Mouse (Mus musculus) midbrain, embryonic 11.5 days (tissue): ENCODE measurements around the gene Rfng. TPM values are rescaled to one million over a fixed set of nuclear protein-coding genes. Genes with fewer than 3 reads are reported as not detected.
"Not testable (repeated sequence)": the region's sequence is repeated elsewhere in the genome, so short reads cannot be mapped to it uniquely, and the experiment has no call there.

ENCODE experiments used
- ATAC-seq: fragments of 200-750 bp; cut with Nextera tagmentation; 2 replicates; pipeline ENCODE4 v1.8.0; 2017; ENCODE audit warnings: moderate TSS enrichment, moderate library complexity; ENCODE audit not compliant: low FRiP score
- DNase-seq: peaks from one replicate; pipeline ENCODE4 v3.0.0; 2015; ENCODE audit warnings: low spot score; ENCODE audit errors: missing footprints
- H3K27ac ChIP-seq: fragments of 300-500 bp; sonication (generic); 2 replicates; pipeline ENCODE4 v1.5.1; 2014; ENCODE audit warnings: low read depth, low read length
- H3K27me3 ChIP-seq: fragments of 300-500 bp; sonication (generic); 2 replicates; pipeline ENCODE4 v1.6.1; 2014; ENCODE audit warnings: mild to moderate bottlenecking, low read length, moderate library complexity, mixed read lengths; ENCODE audit not compliant: control insufficient read depth, insufficient read depth
- H3K36me3 ChIP-seq: fragments of 300-500 bp; sonication (generic); 2 replicates; pipeline ENCODE4 v1.6.1; 2014; ENCODE audit warnings: mild to moderate bottlenecking, low read length, moderate library complexity, mixed read lengths; ENCODE audit not compliant: control insufficient read depth, insufficient read depth
- H3K4me1 ChIP-seq: fragments of 300-500 bp; sonication (generic); 2 replicates; pipeline ENCODE4 v1.6.1; 2014; ENCODE audit warnings: low read length; ENCODE audit not compliant: control insufficient read depth, insufficient read depth
- H3K4me2 ChIP-seq: fragments of 300-500 bp; sonication (generic); 2 replicates; pipeline ENCODE4 v1.6.1; 2014; ENCODE audit warnings: mild to moderate bottlenecking, moderate library complexity
- H3K4me3 ChIP-seq: fragments of 300-500 bp; sonication (generic); 2 replicates; pipeline ENCODE4 v1.5.1; 2014; ENCODE audit warnings: low read depth, low read length
- H3K9ac ChIP-seq: fragments of 300-500 bp; sonication (generic); 2 replicates; pipeline ENCODE4 v1.6.1; 2014; ENCODE audit warnings: low read length
- H3K9me3 ChIP-seq: fragments of 300-500 bp; sonication (generic); 2 replicates; pipeline ENCODE4 v1.6.1; 2016; ENCODE audit warnings: low read length; ENCODE audit not compliant: control insufficient read depth
- WGBS: fragments of 180-500 bp; shearing (Covaris S2); extraction: QIAGEN DNeasy Blood & Tissue Kit; methylation state at CpG from one replicate; pipeline ENCODE4 v1.1.7; 2014; 5-methylcytosine and 5-hydroxymethylcytosine counted together
- polyA plus RNA-seq: library from polyadenylated mRNA; unstranded; fragments of >200 nt; fragmentation: Nextera tagmentation; extraction: Ambion mirVana; gene quantifications from 2 replicates; pipeline ENCODE4 v1.2.1, GENCODE M21; 2014

Rfng gene
- polyA plus RNA-seq, 1 experiment from 2014 or later: 30.6 TPM

GRCm38 (mm10) chr11:120763121-120763999 lies 20.6 kb downstream of the Rfng start:
- H3K4me3 ChIP-seq, H3K4me1 ChIP-seq, H3K9me3 ChIP-seq, H3K27ac ChIP-seq, H3K4me2 ChIP-seq, H3K9ac ChIP-seq, ATAC-seq, H3K36me3 ChIP-seq, H3K27me3 ChIP-seq: not testable (repeated sequence)
- DNase-seq: peak; percentile 76
- 18% methylated on average over 4 of the region's 23 CpGs for WGBS

GRCm38 (mm10) chr11:120762672-120763041 lies 21.4 kb downstream of the Rfng start, which contains the start of gene Hmga1b:
Gene Hmga1b (plus strand): TSS chr11:120762794.
- not testable (repeated sequence) for H3K9me3 ChIP-seq, H3K27me3 ChIP-seq, DNase-seq, ATAC-seq, H3K4me3 ChIP-seq, H3K4me2 ChIP-seq, H3K9ac ChIP-seq, H3K36me3 ChIP-seq, H3K27ac ChIP-seq, H3K4me1 ChIP-seq
- 26% methylated on average over 12 of the region's 14 CpGs for WGBS

GRCm38 (mm10) chr11:120761811-120762671 lies 22.0 kb downstream of the Rfng start:
- Histone ChIP-seq H3K27ac (no peak overlapping the region), H3K9ac (no peak overlapping the region), H3K9me3 (no peaks in the 10 kb centered on the region; the same call in 1 of the 2 replicates), H3K4me2 (no peak overlapping the region), H3K4me1 (no peaks in the 10 kb centered on the region), H3K27me3 (peaks cover 6% of the 10 kb centered on the region), H3K4me3 (no peak overlapping the region), H3K36me3 (no peaks in the 10 kb centered on the region)
- DNase-seq (peak; percentile 82), ATAC-seq (no peak)
- WGBS: 72% methylated on average over 14 of the region's 14 CpGs

- Histone ChIP-seq H3K27me3 (peaks cover 6% of the 10 kb centered on the region), H3K9ac (no peak overlapping the region), H3K27ac (no peak overlapping the region), H3K9me3 (no peaks in the 10 kb centered on the region; the same call in 1 of the 2 replicates), H3K4me3 (no peak overlapping the region), H3K4me1 (no peaks in the 10 kb centered on the region), H3K36me3 (no peaks in the 10 kb centered on the region), H3K4me2 (no peak overlapping the region)
- 94% methylated on average over 9 of the region's 9 CpGs for WGBS
- no peak for ATAC-seq
- DNase-seq: peak; percentile 61
Observed at GRCm38 (mm10) chr11:120760236-120760635, 23.8 kb downstream of the Rfng start.

- Histone ChIP-seq H3K9ac (no peak overlapping the region), H3K9me3 (no peaks in the 10 kb centered on the region), H3K4me3 (no peak overlapping the region), H3K4me1 (no peaks in the 10 kb centered on the region), H3K36me3 (no peaks in the 10 kb centered on the region), H3K27ac (no peak overlapping the region), H3K27me3 (no peaks in the 10 kb centered on the region), H3K4me2 (no peak overlapping the region)
- no peak for DNase-seq
- ATAC-seq: no peak
- WGBS: 75% methylated on average over 4 of the region's 4 CpGs
Observed at GRCm38 (mm10) chr11:120751606-120752005, 32.4 kb downstream of the Rfng start.

- Histone ChIP-seq H3K27ac (no peak overlapping the region), H3K4me1 (no peaks in the 10 kb centered on the region), H3K27me3 (no peaks in the 10 kb centered on the region), H3K4me2 (no peak overlapping the region), H3K9ac (no peak overlapping the region), H3K4me3 (no peak overlapping the region), H3K9me3 (no peaks in the 10 kb centered on the region), H3K36me3 (no peaks in the 10 kb centered on the region)
- DNase-seq: no peak
- WGBS: 64% methylated on average over 8 of the region's 8 CpGs
- no peak for ATAC-seq
Observed at GRCm38 (mm10) chr11:120749430-120749829, 34.6 kb downstream of the Rfng start.

- no peaks in the 10 kb centered on the region for H3K36me3 ChIP-seq
- H3K9me3 ChIP-seq: no peaks in the 10 kb centered on the region
- no peak overlapping the region for H3K27ac ChIP-seq
- DNase-seq (no peak), ATAC-seq (no peak)
- no peaks in the 10 kb centered on the region for H3K27me3 ChIP-seq
- no peak overlapping the region for H3K4me2 ChIP-seq
- no peaks in the 10 kb centered on the region for H3K4me1 ChIP-seq
- no peak overlapping the region for H3K9ac ChIP-seq
- H3K4me3 ChIP-seq: no peak overlapping the region
- 87% methylated on average over 4 of the region's 4 CpGs for WGBS
Observed at GRCm38 (mm10) chr11:120747974-120748373, 36.0 kb downstream of the Rfng start.

GRCm38 (mm10) chr11:120744121-120744701 lies 39.8 kb downstream of the Rfng start:
- Histone ChIP-seq H3K4me3 (no peak overlapping the region), H3K27me3 (no peaks in the 10 kb centered on the region), H3K4me1 (no peaks in the 10 kb centered on the region), H3K9me3 (no peaks in the 10 kb centered on the region), H3K4me2 (no peak overlapping the region), H3K9ac (no peak overlapping the region), H3K27ac (no peak overlapping the region), H3K36me3 (no peaks in the 10 kb centered on the region)
- ATAC-seq (no peak), DNase-seq (peak; percentile 77)
- WGBS: 81% methylated on average over 7 of the region's 7 CpGs
